In the genomic region with DNA sequence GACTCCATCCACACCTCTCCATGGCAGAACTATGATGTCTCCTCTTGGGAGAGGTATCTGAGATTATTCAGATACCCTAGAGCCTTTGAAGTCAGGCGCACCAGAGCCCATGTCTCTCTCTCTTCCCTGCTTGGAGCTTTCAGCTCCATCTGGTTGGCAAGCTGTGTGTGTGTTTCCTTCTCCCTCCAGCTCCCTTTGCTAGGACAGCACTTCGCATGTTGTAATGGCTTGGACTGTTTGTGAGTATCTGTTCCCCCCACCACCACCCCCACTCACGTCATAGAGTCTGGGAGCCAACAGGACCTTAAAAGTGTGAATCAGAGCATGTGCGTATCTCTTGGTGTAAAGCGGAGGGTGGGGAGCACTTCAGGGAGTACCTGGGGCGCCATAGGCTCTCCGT, we compare ENCODE assay signal across 21 mouse cellular contexts. TPM values are rescaled to one million over a fixed set of nuclear protein-coding genes. Genes with fewer than 3 reads are reported as not detected.
DNase-seq lines count a peak whose midpoint lies in the region; ATAC-seq lines count a peak whose summit lies in the region.
"Had no signal": no experiment of that assay in that cellular context is flagged by ENCODE, and none has a peak within 500 bp of the region (broad histone marks: within the 10 kb centered on the region; RNA-seq: fewer than 3 reads in every experiment).

No protein-coding gene starts in this region.

- peak; percentile 84 for ATAC-seq in forebrain, embryonic 16.5 days
- no peak for ATAC-seq in heart, embryonic 12.5 days (ENCODE audit: insufficient number of reproducible peaks, low FRiP score)
- ATAC-seq in hindbrain, embryonic 16.5 days, result no peak
- ATAC-seq: lung, postnatal 0 days had no signal

- peak overlapping the region; percentile 56 for H3K27ac ChIP-seq in forebrain, embryonic 16.5 days (ENCODE audit: low read length)
- no peak overlapping the region for H3K27ac ChIP-seq in heart, embryonic 12.5 days (ENCODE audit: poor library complexity, severe bottlenecking)
- no peak overlapping the region for H3K27ac ChIP-seq in hindbrain, embryonic 16.5 days (ENCODE audit: low read depth, low read length)
- H3K27ac ChIP-seq: embryonic facial prominence, embryonic 13.5 days; gastrocnemius, adult 2 months; heart, embryonic 10.5 days; midbrain, embryonic 12.5 days; neural tube, embryonic 12.5 days had no signal

- no peak overlapping the region for H3K4me2 ChIP-seq in forebrain, embryonic 16.5 days (ENCODE audit: low read length)
- no peak overlapping the region for H3K4me2 ChIP-seq in heart, embryonic 12.5 days
- no peak overlapping the region for H3K4me2 ChIP-seq in hindbrain, embryonic 16.5 days (ENCODE audit: low read length)
- H3K4me2 ChIP-seq: embryonic facial prominence, embryonic 13.5 days; midbrain, embryonic 12.5 days; neural tube, embryonic 12.5 days had no signal

- WGBS in forebrain, embryonic 16.5 days, result 62% methylated on average over 7 of the region's 7 CpGs
- 78% methylated on average over 7 of the region's 7 CpGs for WGBS in heart, embryonic 12.5 days
- WGBS in hindbrain, embryonic 16.5 days, result 83% methylated on average over 7 of the region's 7 CpGs

- H3K27me3 ChIP-seq in forebrain, embryonic 16.5 days (replicated peaks; ENCODE audit: control insufficient read depth, insufficient read depth, low read length), result no peaks in the 10 kb centered on the region
- peaks cover 22% of the 10 kb centered on the region for H3K27me3 ChIP-seq in heart, embryonic 12.5 days (replicated peaks)
- H3K27me3 ChIP-seq in hindbrain, embryonic 16.5 days (replicated peaks; ENCODE audit: control insufficient read depth, insufficient read depth, low read length), result no peaks in the 10 kb centered on the region
- H3K27me3 ChIP-seq: neural tube, embryonic 12.5 days had no signal

- DNase-seq in cerebellum, adult 9-11 months, result peak; percentile 67
- DNase-seq in cerebellum, postnatal 4 days (ENCODE audit: low spot score in 2 of 2), result no peak
- DNase-seq in layer of hippocampus, adult 18-20 months (ENCODE audit: low spot score in 2 of 2), result peak; percentile 68 to 79
- no peak for DNase-seq in layer of hippocampus, postnatal 10 days (ENCODE audit: low spot score in 2 of 2)
- DNase-seq: adrenal gland, postnatal 14 days; gastrocnemius, adult 2 months; heart, postnatal 10 days; kidney, adult 8-10 months; kidney, postnatal 14 days; left cerebral cortex, postnatal 4 days; liver; right cerebral cortex, adult 18-20 months; thymus, postnatal 36 days had no signal

- no peaks in the 10 kb centered on the region for H3K9me3 ChIP-seq in forebrain, embryonic 16.5 days (ENCODE audit: control insufficient read depth, low read length)
- H3K9me3 ChIP-seq in heart, embryonic 12.5 days (replicated peaks), result no peaks in the 10 kb centered on the region
- no peaks in the 10 kb centered on the region for H3K9me3 ChIP-seq in hindbrain, embryonic 16.5 days (ENCODE audit: control insufficient read depth, low read length)
- H3K9me3 ChIP-seq: embryonic facial prominence, embryonic 13.5 days; heart, embryonic 10.5 days; midbrain, embryonic 12.5 days; neural tube, embryonic 12.5 days had no signal

- H3K4me3 ChIP-seq in forebrain, embryonic 16.5 days (replicated peaks; ENCODE audit: low read length), result no peak overlapping the region
- H3K4me3 ChIP-seq in heart, embryonic 12.5 days, result no peak overlapping the region
- H3K4me3 ChIP-seq in hindbrain, embryonic 16.5 days (ENCODE audit: low read length), result no peak overlapping the region
- H3K4me3 ChIP-seq: embryonic facial prominence, embryonic 13.5 days; gastrocnemius, adult 2 months; heart, embryonic 10.5 days; midbrain, embryonic 12.5 days; neural tube, embryonic 12.5 days had no signal

- H3K9ac ChIP-seq in forebrain, embryonic 16.5 days (replicated peaks; ENCODE audit: low read depth, low read length), result no peak overlapping the region
- no peak overlapping the region for H3K9ac ChIP-seq in heart, embryonic 12.5 days
- no peak overlapping the region for H3K9ac ChIP-seq in hindbrain, embryonic 16.5 days (ENCODE audit: low read depth, low read length)
- H3K9ac ChIP-seq: embryonic facial prominence, embryonic 13.5 days; midbrain, embryonic 12.5 days; neural tube, embryonic 12.5 days had no signal

- no peaks in the 10 kb centered on the region for H3K36me3 ChIP-seq in forebrain, embryonic 16.5 days (ENCODE audit: control insufficient read depth, insufficient read depth)
- no peaks in the 10 kb centered on the region for H3K36me3 ChIP-seq in heart, embryonic 12.5 days
- no peaks in the 10 kb centered on the region for H3K36me3 ChIP-seq in hindbrain, embryonic 16.5 days (ENCODE audit: control insufficient read depth, insufficient read depth, low read length)
- H3K36me3 ChIP-seq: embryonic facial prominence, embryonic 13.5 days; heart, embryonic 10.5 days; midbrain, embryonic 12.5 days; neural tube, embryonic 12.5 days had no signal

- H3K4me1 ChIP-seq in forebrain, embryonic 16.5 days (replicated peaks; ENCODE audit: control insufficient read depth, insufficient read depth, low read length), result peaks cover 17% of the 10 kb centered on the region
- H3K4me1 ChIP-seq in heart, embryonic 12.5 days (replicated peaks), result no peaks in the 10 kb centered on the region
- no peaks in the 10 kb centered on the region for H3K4me1 ChIP-seq in hindbrain, embryonic 16.5 days (ENCODE audit: control insufficient read depth, insufficient read depth, low read depth, low read length)
- H3K4me1 ChIP-seq: embryonic facial prominence, embryonic 13.5 days; heart, embryonic 10.5 days; neural tube, embryonic 12.5 days had no signal

RNA-seq across cellular contexts. Expression of a gene that starts 6.5 kb away (rescaled TPM):
- total RNA-seq in layer of hippocampus, adult 18-20 months (2021), result 100 to 1,000 TPM; 963 to 982 TPM
- total RNA-seq in layer of hippocampus, postnatal 10 days (2021), result 100 to 1,000 TPM; 686 to 743 TPM
- polyA plus RNA-seq in forebrain, embryonic 16.5 days (2015; fragmentation: Nextera tagmentation; extraction: Ambion mirVana), result 31.8 and 34.3 TPM in 2 replicates
- 2.1 and 2.2 TPM in 2 replicates for polyA plus RNA-seq in heart, embryonic 12.5 days (2016; fragmentation: Nextera tagmentation; extraction: Ambion mirVana)
- 36.6 and 41.9 TPM in 2 replicates for polyA plus RNA-seq in hindbrain, embryonic 16.5 days (2015; fragmentation: Nextera tagmentation; extraction: Ambion mirVana)

Comparison
In these comparisons a context has a peak if more than half of its experiments do, and no peak if none do; other contexts are left out.
1. DNase-seq: peak in cerebellum, adult 9-11 months (single experiment) and layer of hippocampus, adult 18-20 months (2 of 2); none in cerebellum, postnatal 4 days (0 of 2) and layer of hippocampus, postnatal 10 days (0 of 2).
2. RNA of a gene that starts 6.5 kb away (polyA plus RNA-seq): 36.6 to 41.9 TPM in hindbrain, embryonic 16.5 days and 31.8 to 34.3 TPM in forebrain, embryonic 16.5 days; 2.1 to 2.2 TPM in heart, embryonic 12.5 days; every median in the first group is over 10 times any median in the second.